Mouse (Mus musculus) megakaryocyte, embryonic 14.5 days (primary cell): ENCODE data around the gene Gm43552. TPM values are rescaled to one million over a fixed set of nuclear protein-coding genes. Genes with fewer than 3 reads are reported as not detected.
"Not testable (repeated sequence)": the region's sequence is repeated elsewhere in the genome, so short reads cannot be mapped to it uniquely, and the experiment has no call there.

Experiments used
- H3K27me3 ChIP-seq: replicated peaks from 2 replicates; pipeline ENCODE3; 2012; ENCODE audit warnings: inconsistent platforms
- H3K36me3 ChIP-seq: replicated peaks from 2 replicates; pipeline ENCODE3; 2012; ENCODE audit warnings: low read length, inconsistent platforms, mixed read lengths
- H3K4me1 ChIP-seq: 2 replicates; pipeline ENCODE4 v1.6.1; 2012; ENCODE audit warnings: inconsistent platforms
- H3K4me3 ChIP-seq: replicated peaks from 2 replicates; pipeline ENCODE3; 2012; ENCODE audit warnings: moderate library complexity, mild to moderate bottlenecking, inconsistent platforms
- H3K9me3 ChIP-seq: 2 replicates; pipeline ENCODE4 v1.6.1; 2012; ENCODE audit warnings: inconsistent platforms
- FLI1 ChIP-seq: IDR thresholded peaks from 2 replicates; pipeline ENCODE4 v1.6.1; 2012; ENCODE audit warnings: low read length, inconsistent platforms, mixed read lengths
- GATA1 ChIP-seq: IDR thresholded peaks from 3 replicates; pipeline ENCODE4 v1.6.1; 2012; ENCODE audit warnings: mixed read lengths, low read length, inconsistent platforms, borderline replicate concordance
- polyA plus RNA-seq: library from polyadenylated mRNA; stranded (reverse); fragments of >175 nt; gene quantifications from 2 replicates; pipeline ENCODE4 v1.2.3, GENCODE M21; 2012; ENCODE audit warnings: low replicate concordance; ENCODE audit not compliant: insufficient read depth

Gene Gm43552
- polyA plus RNA-seq, 1 experiment: 52.6 TPM

DNA sequence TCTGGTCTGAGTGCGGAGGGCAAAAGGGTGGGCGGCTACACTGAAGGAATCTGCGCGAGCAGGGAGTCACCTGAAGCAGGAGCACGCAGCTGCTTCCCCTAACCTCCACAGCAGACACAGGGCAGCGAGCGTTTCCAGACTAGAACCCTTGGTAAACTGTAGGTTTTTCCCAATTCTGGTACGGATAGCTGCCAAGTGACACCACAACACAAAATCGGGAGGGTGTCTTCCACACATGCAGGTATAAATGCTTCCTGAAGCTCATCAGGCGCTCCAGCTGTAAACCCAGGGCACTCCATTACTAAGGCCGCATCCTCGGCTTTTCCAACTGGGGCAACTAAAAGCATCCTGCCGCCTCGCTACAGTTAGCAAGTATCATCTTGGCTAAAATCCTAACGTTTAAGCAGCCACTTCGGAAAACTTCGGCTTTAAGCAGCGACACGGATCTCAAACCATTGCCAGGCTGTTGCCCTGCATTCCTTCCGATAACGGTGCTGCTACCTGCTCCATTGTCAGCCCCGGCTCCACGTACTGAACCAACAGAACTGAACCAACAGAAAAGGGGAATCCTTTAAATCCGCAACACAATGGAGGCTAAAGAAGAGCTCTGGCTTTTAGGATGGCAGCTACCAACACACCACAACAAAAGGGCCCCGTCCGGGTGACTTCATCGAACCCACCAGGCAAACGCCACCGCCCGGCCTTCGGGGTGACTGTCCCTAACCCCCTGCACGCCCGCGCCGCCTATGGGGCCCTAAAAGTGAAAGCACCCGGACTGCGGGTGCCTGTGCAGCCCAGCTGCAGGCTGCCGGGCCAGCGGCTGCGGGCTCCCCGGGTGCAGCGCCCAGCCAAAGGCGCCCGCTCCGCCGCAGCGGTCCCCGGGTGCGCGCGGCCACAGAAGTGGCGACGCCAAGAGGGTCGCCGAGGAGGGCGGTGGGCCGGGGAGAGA is 592 bp downstream of the Gm43552 start:
- peaks cover 16% of the 10 kb centered on the region for H3K36me3 ChIP-seq
- peak overlapping the region; percentile 95 for H3K4me3 ChIP-seq
- H3K27me3 ChIP-seq: no peaks in the 10 kb centered on the region
- H3K4me1 ChIP-seq: peaks cover 68% of the 10 kb centered on the region
- TF ChIP-seq GATA1 (no peak), FLI1 (no peak)
- H3K9me3 ChIP-seq: no peaks in the 10 kb centered on the region

DNA sequence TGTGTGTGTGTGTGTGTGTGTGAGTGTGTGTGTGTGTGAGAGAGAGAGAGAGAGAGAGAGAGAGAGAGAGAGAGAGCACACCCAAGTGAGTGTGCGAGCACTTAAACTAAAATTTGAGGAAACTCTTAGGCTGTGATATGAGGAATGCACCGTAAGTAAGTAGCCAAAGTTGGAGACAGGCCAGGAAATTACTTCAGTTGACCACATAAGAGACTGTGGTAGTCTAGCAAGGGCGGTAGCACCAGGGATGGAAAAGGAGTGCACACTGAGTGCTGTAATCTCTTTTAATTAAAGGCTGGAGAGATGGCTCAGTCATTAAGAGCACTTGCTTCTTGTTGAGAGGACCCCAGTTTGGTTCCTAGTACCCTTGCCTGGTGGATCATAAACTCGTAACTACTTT is 2.8 kb downstream of the Gm43552 start:
- Histone ChIP-seq H3K27me3 (no peaks in the 10 kb centered on the region), H3K36me3 (peaks cover 16% of the 10 kb centered on the region), H3K4me3 (peak overlapping the region; percentile 59), H3K9me3 (no peaks in the 10 kb centered on the region), H3K4me1 (peaks cover 86% of the 10 kb centered on the region)
- TF ChIP-seq FLI1: no peak
- no peak for TF ChIP-seq GATA1

DNA sequence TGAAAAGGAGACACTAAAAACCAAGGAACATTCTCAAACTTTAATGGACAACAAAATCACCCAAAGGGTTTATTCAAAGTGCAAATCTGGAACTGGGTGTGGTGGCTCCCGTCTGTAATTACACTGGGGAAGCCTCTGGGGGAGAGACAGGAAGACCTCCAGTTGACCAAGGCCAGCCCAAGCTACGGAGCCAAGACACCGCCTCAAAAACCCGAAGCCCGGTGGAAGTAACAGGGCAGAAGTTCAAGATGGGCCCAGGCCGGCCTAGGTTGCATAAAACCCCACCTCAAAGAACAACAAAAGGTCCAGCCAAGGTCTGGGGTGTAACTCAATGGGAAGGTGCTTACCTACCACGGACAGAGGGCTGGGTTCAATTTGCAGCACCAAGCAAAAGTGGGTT is 3.9 kb downstream of the Gm43552 start:
- TF ChIP-seq GATA1 (no peak), FLI1 (no peak)
- Histone ChIP-seq H3K9me3 (no peaks in the 10 kb centered on the region), H3K36me3 (peaks cover 16% of the 10 kb centered on the region), H3K4me3 (peak overlapping the region; percentile 42), H3K4me1 (peaks cover 86% of the 10 kb centered on the region), H3K27me3 (no peaks in the 10 kb centered on the region)

DNA sequence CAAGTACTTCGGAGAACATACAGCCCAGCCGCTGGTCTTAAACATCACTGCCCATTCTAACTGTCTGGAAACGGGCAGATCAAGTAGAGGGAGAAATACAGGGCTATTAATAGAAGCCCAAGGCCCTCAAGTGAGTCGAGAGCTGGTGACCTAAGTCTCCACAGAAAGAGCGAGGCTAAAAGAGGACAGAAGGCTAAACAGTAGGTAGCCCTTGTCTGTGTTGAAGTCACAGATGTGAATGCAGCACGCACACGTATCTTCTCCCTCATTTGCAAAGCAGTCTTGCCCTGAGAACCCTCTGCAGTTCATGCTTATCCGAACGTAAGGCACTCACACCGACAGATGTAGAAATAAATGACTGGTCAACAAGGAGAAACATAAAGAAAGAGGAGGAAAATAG is 5.3 kb downstream of the Gm43552 start:
- H3K4me1 ChIP-seq: peaks cover 91% of the 10 kb centered on the region
- H3K9me3 ChIP-seq: no peaks in the 10 kb centered on the region
- no peaks in the 10 kb centered on the region for H3K27me3 ChIP-seq
- peak overlapping the region; percentile 86 for H3K4me3 ChIP-seq
- peaks cover 19% of the 10 kb centered on the region for H3K36me3 ChIP-seq
- TF ChIP-seq FLI1: no peak
- no peak for TF ChIP-seq GATA1

DNA sequence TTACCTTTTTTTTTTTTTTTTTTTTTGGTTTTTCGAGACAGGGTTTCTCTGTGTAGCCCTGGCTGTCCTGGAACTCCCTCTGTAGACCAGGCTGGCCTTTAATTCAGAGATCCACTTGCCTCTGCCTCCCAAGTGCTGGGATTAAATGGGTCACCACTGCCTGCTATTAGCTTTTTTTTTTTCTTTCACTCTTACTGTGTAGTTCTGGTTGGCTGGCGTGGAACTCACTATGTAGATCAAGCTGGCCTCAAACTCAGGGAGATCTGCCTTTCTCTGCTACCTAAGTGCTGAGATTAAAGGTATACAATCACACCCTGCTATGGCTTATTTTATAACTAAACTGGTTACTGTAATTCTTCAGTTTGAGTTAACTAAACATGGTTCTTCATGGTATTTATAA is 6.1 kb downstream of the Gm43552 start:
- H3K9me3 ChIP-seq: no peaks in the 10 kb centered on the region
- TF ChIP-seq FLI1 (no peak), GATA1 (no peak)

DNA sequence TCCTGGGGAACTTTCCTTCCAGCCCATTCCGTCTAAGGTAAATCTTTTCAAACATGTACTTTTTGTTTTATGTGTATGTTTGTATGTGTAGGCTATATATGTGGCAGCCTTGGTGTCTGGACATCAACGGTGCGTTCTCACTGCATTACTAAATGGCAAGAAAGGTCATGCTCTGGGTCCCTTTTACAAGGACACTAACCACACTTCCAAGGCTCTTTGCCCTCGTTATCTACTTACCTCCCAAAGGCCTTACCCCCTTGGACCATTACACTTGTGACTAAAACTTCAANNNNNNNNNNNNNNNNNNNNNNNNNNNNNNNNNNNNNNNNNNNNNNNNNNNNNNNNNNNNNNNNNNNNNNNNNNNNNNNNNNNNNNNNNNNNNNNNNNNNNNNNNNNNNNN is 9.6 kb downstream of the Gm43552 start:
- TF ChIP-seq GATA1 (no peak), FLI1 (no peak)
- Histone ChIP-seq H3K36me3 (peaks cover 22% of the 10 kb centered on the region), H3K27me3 (no peaks in the 10 kb centered on the region), H3K4me3 (peak overlapping the region; percentile 88), H3K4me1 (peaks cover 94% of the 10 kb centered on the region), H3K9me3 (no peaks in the 10 kb centered on the region)

More for the DNA sequence above, 6.1 kb downstream of the Gm43552 start:
- Histone ChIP-seq H3K27me3 (no peaks in the 10 kb centered on the region), H3K4me1 (peaks cover 96% of the 10 kb centered on the region), H3K4me3 (no peak overlapping the region), H3K36me3 (peaks cover 24% of the 10 kb centered on the region)

DNA sequence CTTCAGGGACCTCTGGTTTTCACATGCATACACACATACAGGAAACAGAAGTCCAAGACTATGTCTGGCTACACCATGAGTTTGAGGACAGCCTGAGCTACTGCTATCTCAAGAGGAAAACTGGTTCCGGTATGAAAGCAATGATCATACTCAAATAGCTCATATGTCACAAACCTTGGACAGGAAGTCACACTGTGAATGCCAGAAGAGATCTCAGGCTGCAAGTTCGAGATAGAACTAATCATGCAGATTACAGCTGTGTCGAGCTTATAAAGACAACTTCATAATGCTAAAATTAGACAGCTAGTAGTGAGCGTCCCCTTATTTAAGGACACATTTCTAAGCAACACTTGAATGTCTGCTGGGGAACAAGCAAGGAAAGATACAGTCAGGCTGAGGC is 12.1 kb downstream of the Gm43552 start:
- Histone ChIP-seq H3K9me3 (no peaks in the 10 kb centered on the region), H3K4me1 (peaks cover 87% of the 10 kb centered on the region), H3K4me3 (peak overlapping the region; percentile 74), H3K27me3 (no peaks in the 10 kb centered on the region), H3K36me3 (peaks cover 29% of the 10 kb centered on the region)
- TF ChIP-seq GATA1 (peak; percentile 91; the same call in 2 of the 3 replicates), FLI1 (peak; percentile 72)

DNA sequence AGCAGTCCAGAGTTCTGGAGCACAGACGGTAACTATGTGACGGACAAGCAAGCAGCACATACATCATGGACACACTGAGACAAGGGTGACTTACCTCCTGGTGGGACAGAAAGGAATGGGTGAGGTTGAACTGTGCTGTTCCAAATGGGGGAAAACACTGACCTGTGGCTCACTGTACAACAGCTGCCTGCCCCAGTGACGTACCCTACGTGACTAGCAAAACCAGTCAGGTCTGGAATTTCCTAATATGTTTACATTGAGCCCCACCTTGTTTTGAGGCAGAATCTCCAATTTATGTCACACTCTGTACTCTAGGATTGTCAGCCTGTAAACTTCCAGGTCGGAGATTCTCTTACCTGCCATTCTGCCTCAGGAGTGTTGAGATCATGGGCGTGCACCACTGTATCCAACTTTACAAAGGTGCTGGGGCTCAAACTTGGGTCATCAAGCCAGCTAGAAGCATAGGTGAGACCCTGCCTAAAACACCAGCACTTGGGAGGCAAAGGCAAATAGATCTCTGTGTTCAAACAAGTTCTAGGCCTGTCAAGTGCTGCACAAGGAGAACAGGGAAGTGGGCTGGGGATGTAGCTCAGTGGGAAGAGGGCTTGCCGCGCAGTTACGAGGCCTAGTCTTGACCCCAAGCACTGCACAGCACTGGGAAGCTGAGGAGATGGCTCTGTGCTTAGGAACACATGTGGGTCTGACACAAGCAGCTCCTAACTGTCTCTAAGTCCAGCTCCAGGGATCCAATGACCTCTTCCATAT is 12.8 kb downstream of the Gm43552 start:
- H3K4me3 ChIP-seq: peak overlapping the region; percentile 74
- no peaks in the 10 kb centered on the region for H3K9me3 ChIP-seq
- no peaks in the 10 kb centered on the region for H3K27me3 ChIP-seq
- peaks cover 89% of the 10 kb centered on the region for H3K4me1 ChIP-seq
- H3K36me3 ChIP-seq: peaks cover 33% of the 10 kb centered on the region
- TF ChIP-seq GATA1 (no peak), FLI1 (no peak)

DNA sequence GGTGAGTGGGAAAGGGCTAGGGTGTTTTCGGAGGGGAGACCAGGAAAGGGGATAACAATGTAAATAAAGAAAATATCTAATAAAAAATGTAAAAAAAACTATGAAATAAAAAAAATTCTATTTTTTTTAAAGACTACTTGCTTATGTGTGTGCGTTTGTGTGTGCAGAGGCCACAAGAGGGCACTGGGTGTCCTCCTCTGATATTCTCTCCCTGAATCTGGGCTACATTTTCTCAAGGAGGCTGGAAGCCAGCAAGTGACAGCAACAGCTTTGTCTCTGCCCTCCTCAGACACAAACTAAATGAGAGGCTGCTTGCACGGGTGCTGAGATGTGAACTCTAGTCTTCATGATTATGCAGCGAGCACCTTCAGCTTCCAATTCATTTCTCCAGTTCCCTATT is 14.4 kb downstream of the Gm43552 start:
- Histone ChIP-seq H3K4me1 (peaks cover 75% of the 10 kb centered on the region), H3K36me3 (peaks cover 45% of the 10 kb centered on the region), H3K9me3 (no peaks in the 10 kb centered on the region), H3K27me3 (no peaks in the 10 kb centered on the region), H3K4me3 (no peak overlapping the region)
- TF ChIP-seq FLI1 (no peak), GATA1 (no peak)

DNA sequence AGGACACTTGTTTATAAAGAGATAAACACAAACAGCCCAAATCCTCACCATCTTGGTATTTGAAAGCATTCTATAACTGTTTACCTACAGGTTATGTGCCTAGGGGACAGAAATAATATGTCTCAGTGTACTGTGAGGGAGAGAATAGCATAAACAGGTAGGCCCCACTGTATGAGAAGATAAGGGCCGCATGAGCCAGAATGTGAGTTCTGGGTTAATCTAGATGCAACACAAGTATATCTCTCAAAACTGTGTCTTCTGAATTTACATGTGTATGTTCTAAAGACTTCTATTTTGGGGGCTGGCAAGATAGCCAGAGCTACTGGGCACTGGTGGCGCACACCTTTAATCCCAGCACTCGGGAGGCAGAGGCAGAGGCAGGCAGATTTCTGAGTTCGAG is 15.9 kb downstream of the Gm43552 start:
- H3K4me1 ChIP-seq: peaks cover 72% of the 10 kb centered on the region
- not testable (repeated sequence) for H3K27me3 ChIP-seq, H3K9me3 ChIP-seq, H3K4me3 ChIP-seq
- H3K36me3 ChIP-seq: peaks cover 51% of the 10 kb centered on the region
